Mouse (Mus musculus) intestine, postnatal 0 days (tissue): ENCODE measurements around the gene Asl. TPM values are rescaled to one million over a fixed set of nuclear protein-coding genes. Genes with fewer than 3 reads are reported as not detected.

Experiments
- ATAC-seq: fragments of 200-750 bp; cut with Nextera tagmentation; 2 replicates; pipeline ENCODE4 v1.8.0; 2017; ENCODE audit warnings: mild to moderate bottlenecking, moderate TSS enrichment, moderate library complexity
- H3K27ac ChIP-seq: fragments of 300-500 bp; sonication (generic); 2 replicates; pipeline ENCODE4 v1.5.1; 2014; ENCODE audit warnings: mild to moderate bottlenecking, low read depth, low read length, moderate library complexity
- H3K27me3 ChIP-seq: fragments of 300-500 bp; sonication (generic); replicated peaks from 2 replicates; pipeline ENCODE4 v1.6.1; 2014; ENCODE audit warnings: low read length, mixed read lengths; ENCODE audit not compliant: control insufficient read depth, insufficient read depth
- H3K36me3 ChIP-seq: fragments of 300-500 bp; sonication (generic); 2 replicates; pipeline ENCODE4 v1.6.1; 2014; ENCODE audit warnings: mild to moderate bottlenecking, moderate library complexity; ENCODE audit not compliant: control insufficient read depth, insufficient read depth
- H3K4me1 ChIP-seq: fragments of 300-500 bp; sonication (generic); replicated peaks from 2 replicates; pipeline ENCODE4 v1.6.1; 2014; ENCODE audit warnings: antibody characterized with exemption, low read length, mixed read lengths; ENCODE audit not compliant: control insufficient read depth, insufficient read depth
- H3K4me2 ChIP-seq: fragments of 300-500 bp; sonication (generic); replicated peaks from 2 replicates; pipeline ENCODE4 v1.6.1; 2014; ENCODE audit warnings: low read depth, mild to moderate bottlenecking, moderate library complexity
- H3K4me3 ChIP-seq: fragments of 300-500 bp; sonication (generic); 2 replicates; pipeline ENCODE4 v1.5.1; 2014; ENCODE audit warnings: low read depth, low read length
- H3K9ac ChIP-seq: fragments of 300-500 bp; sonication (generic); 2 replicates; pipeline ENCODE4 v1.6.1; 2014; ENCODE audit warnings: mild to moderate bottlenecking, low read depth, low read length
- H3K9me3 ChIP-seq: fragments of 300-500 bp; sonication (generic); 2 replicates; pipeline ENCODE4 v1.6.1; 2016; ENCODE audit warnings: mixed run types; ENCODE audit not compliant: control insufficient read depth
- CTCF ChIP-seq: sonication (generic); IDR thresholded peaks from 2 replicates; pipeline ENCODE4 v1.5.1; 2016; ENCODE audit warnings: low read depth, mild to moderate bottlenecking, control low read depth, antibody characterized with exemption, moderate library complexity
- WGBS: fragments of 180-500 bp; shearing (Covaris S2); extraction: QIAGEN DNeasy Blood & Tissue Kit; methylation state at CpG from one replicate; pipeline ENCODE4 v1.1.7; 2014; 5-methylcytosine and 5-hydroxymethylcytosine counted together
- polyA plus RNA-seq: library from polyadenylated mRNA; unstranded; fragments of >200 nt; fragmentation: Nextera tagmentation; extraction: Ambion mirVana; gene quantifications from 2 replicates; pipeline ENCODE4 v1.2.1, GENCODE M21; 2015

Asl gene
- polyA plus RNA-seq, 1 experiment from 2014 or later, result 148 TPM

DNA sequence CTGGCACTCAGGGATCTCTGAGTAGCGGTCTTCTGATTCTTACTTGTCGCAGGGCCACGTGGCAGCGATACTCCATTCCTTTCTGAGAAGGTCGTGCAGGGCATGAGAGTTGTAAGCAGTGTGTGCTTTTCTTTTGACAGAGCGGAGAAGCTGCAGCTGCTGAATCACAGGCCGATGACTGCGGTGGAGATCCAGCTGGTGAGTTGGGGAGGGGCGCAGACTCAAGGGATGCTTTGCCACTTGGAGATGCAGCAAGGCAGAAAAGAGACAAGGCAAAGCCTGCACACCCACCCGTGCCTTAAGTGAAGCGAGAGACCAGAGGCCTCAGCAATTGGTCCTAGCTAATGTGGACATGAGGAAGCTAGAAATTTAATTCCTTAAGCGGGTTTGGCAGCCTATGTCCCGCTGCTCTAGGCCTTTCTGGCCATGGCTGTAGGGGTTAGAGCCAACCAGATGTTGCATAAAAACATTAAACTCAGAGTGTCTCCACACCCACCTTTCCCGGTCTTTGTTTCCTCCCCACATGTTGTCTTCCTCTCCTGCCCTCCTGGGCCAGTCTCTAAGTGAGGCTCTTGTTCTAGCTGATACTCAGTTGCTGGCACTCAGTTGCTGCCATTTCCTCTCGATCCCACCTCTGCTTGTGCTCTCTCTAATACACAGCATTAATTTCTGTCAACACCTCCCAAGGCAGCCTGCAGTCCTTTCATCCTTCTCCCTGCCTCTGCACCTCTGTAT is 19.9 kb upstream of the Asl start:
- Histone ChIP-seq H3K4me1 (no peaks in the 10 kb centered on the region), H3K27me3 (no peaks in the 10 kb centered on the region), H3K4me3 (no peak overlapping the region), H3K27ac (no peak overlapping the region), H3K9ac (no peak overlapping the region), H3K4me2 (no peak overlapping the region), H3K36me3 (peaks cover 63% of the 10 kb centered on the region), H3K9me3 (no peaks in the 10 kb centered on the region)
- WGBS, result 69% methylated on average over 15 of the region's 15 CpGs
- no peak for ATAC-seq
- no peak for TF ChIP-seq CTCF

DNA sequence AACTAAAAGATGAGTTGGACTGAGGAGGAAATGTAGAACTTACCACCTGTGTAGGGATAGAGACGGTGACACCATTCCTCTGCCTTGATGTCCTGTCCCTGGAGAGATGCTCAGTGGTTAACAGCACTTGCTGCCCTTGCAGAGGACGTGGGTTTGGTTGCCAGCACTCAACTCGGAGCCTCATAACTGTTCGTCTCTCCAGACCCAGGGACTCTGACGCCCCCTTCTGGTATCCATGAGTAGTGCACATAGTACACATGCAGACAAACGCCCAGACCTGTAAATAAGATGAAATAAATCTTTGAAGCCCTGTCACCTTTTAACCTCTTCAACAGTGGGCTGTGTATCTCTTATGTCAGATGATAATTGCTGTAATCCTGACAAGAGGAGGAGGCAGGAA is 18.0 kb upstream of the Asl start:
- no peak overlapping the region for H3K4me3 ChIP-seq
- no peak for ATAC-seq
- TF ChIP-seq CTCF, result peak; percentile 55
- no peak overlapping the region for H3K4me2 ChIP-seq
- 82% methylated on average over 6 of the region's 6 CpGs for WGBS
- no peak overlapping the region for H3K9ac ChIP-seq
- H3K27me3 ChIP-seq, result no peaks in the 10 kb centered on the region
- H3K27ac ChIP-seq, result no peak overlapping the region
- no peaks in the 10 kb centered on the region for H3K9me3 ChIP-seq
- no peaks in the 10 kb centered on the region for H3K4me1 ChIP-seq
- peaks cover 67% of the 10 kb centered on the region for H3K36me3 ChIP-seq

GRCm38 (mm10) chr5:130046589-130046988 is 17.5 kb upstream of the Asl start:
- no peak for ATAC-seq
- H3K36me3 ChIP-seq, result peaks cover 68% of the 10 kb centered on the region
- no peak for TF ChIP-seq CTCF
- no peak overlapping the region for H3K4me3 ChIP-seq
- WGBS, result 96% methylated on average over 10 of the region's 10 CpGs
- H3K4me2 ChIP-seq, result no peak overlapping the region
- no peaks in the 10 kb centered on the region for H3K9me3 ChIP-seq
- H3K9ac ChIP-seq, result no peak overlapping the region
- no peaks in the 10 kb centered on the region for H3K27me3 ChIP-seq
- H3K4me1 ChIP-seq, result no peaks in the 10 kb centered on the region
- H3K27ac ChIP-seq, result no peak overlapping the region

DNA sequence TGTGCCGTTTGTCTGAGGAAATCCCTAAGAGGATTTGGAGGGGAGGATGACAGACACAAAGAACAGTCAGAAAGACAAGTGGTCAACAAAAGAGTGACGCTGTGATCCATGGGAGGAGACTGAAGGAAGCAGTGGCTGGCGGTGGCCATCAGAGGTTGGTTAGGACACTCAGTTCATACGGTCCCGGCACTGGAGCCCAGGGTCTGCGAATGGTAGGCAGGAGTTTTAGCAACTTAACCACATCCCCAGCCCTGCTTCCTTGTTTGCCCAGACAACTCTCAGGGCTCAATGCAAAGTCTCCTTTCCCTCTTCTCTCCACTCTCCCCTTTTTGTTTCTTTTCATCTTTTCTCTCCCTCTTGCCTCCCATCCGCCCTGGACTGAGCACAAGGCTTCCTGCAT is 17.1 kb upstream of the Asl start:
- no peak for ATAC-seq
- no peak overlapping the region for H3K4me2 ChIP-seq
- H3K27ac ChIP-seq, result no peak overlapping the region
- peaks cover 64% of the 10 kb centered on the region for H3K36me3 ChIP-seq
- no peaks in the 10 kb centered on the region for H3K4me1 ChIP-seq
- WGBS, result 87% methylated on average over 7 of the region's 7 CpGs
- no peak overlapping the region for H3K4me3 ChIP-seq
- no peak overlapping the region for H3K9ac ChIP-seq
- TF ChIP-seq CTCF, result no peak
- H3K27me3 ChIP-seq, result no peaks in the 10 kb centered on the region
- no peaks in the 10 kb centered on the region for H3K9me3 ChIP-seq

DNA sequence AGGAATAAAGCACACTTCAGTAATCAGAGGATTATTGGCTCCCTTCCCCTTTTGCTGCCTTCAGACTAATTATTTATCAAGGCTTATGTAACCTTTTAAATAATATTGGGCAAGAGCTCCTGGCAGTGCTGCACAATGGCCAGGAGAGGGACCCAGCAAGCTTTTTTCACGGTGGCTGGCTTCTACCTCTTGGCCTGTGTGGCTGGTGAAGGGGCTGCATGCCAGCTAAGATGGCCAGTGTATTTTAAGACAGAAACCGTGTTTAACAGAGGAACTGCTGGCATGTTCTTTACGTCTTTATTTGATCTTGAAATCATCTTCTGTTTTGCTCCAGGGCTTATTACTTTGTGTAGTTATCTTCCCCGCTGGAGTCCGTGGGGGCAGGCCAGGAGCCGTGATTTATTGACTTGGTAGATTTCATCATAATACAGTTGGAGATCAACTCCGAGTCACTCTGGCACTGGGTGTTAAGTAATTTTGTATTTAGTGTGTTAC is 15.2 kb upstream of the Asl start:
- Histone ChIP-seq H3K27ac (no peak overlapping the region), H3K4me3 (no peak overlapping the region), H3K9me3 (no peaks in the 10 kb centered on the region), H3K27me3 (no peaks in the 10 kb centered on the region), H3K9ac (no peak overlapping the region), H3K36me3 (peaks cover 53% of the 10 kb centered on the region), H3K4me1 (no peaks in the 10 kb centered on the region), H3K4me2 (no peak overlapping the region)
- ATAC-seq, result no peak
- 43% methylated on average over 7 of the region's 7 CpGs for WGBS
- TF ChIP-seq CTCF, result peak; percentile 74

DNA sequence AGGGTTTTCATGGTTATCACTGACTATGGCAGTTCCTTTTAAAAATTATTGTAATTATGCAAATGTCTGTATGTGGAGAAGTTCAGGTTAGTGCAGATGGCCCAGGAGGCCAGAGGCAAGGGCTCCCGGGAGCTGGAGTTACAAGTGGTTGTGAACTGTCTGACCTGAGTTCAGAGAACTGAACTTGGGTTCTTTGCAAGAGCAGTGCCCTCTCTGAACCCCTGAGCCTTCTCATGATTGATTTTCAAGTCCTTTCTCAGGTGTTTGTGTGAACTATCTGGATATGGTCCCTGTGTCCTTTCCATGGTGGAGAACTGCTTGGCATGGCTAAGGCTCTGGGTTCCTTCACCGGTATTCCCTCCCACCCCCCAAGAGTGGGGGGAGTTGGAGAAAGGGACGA is 14.7 kb upstream of the Asl start:
- Histone ChIP-seq H3K9me3 (no peaks in the 10 kb centered on the region), H3K9ac (no peak overlapping the region), H3K36me3 (peaks cover 48% of the 10 kb centered on the region), H3K4me3 (no peak overlapping the region), H3K27me3 (no peaks in the 10 kb centered on the region), H3K27ac (no peak overlapping the region), H3K4me2 (no peak overlapping the region), H3K4me1 (no peaks in the 10 kb centered on the region)
- no peak for ATAC-seq
- TF ChIP-seq CTCF, result no peak
- 71% methylated on average over 3 of the region's 3 CpGs for WGBS

DNA sequence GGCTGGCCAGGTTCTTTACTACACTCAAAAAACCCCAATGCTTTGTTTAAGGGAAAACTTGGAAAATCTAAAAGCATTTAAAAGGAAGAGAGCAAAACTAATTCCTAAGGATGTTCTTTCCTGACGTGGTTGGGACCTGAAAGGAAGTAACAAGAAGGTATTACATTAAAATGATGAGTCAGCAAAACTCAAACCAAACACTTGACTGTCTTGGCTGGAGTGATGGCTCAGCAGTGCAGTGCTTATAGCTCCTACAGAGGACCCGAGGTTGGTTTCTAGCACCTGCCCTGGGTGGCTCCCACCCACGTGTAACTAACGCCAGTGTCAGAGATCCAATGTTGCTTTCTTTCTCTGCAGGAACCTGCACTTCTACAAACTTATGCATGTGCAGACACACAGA is 12.2 kb upstream of the Asl start:
- Histone ChIP-seq H3K27ac (peak overlapping the region; percentile 73), H3K9me3 (no peaks in the 10 kb centered on the region), H3K27me3 (no peaks in the 10 kb centered on the region), H3K9ac (no peak overlapping the region), H3K4me1 (no peaks in the 10 kb centered on the region), H3K4me2 (no peak overlapping the region), H3K4me3 (no peak overlapping the region), H3K36me3 (peaks cover 43% of the 10 kb centered on the region)
- TF ChIP-seq CTCF, result no peak
- 0 out of 2 replicates have a peak, but pooled peaks have one; percentile 46 for ATAC-seq
- 66% methylated on average over 4 of the region's 4 CpGs for WGBS
